Mouse (Mus musculus) adrenal gland, adult 2 months (tissue): ENCODE results near the gene Zfp423. TPM values are rescaled to one million over a fixed set of nuclear protein-coding genes. Genes with fewer than 3 reads are reported as not detected.

Source experiments
- polyA plus RNA-seq: library from polyadenylated mRNA; depleted of rRNA; stranded (reverse); fragments of >200 nt; gene quantifications from 2 replicates; pipeline ENCODE4 v1.2.3, GENCODE M21; 2012; rRNA removed
- total RNA-seq, 2 experiments: library from RNA; stranded (reverse); gene quantifications; 2 replicates each; pipeline ENCODE4 v1.2.3; 2021

Gene Zfp423
- total and polyA plus RNA-seq, 3 experiments, result 17.5 to 28.1 (median 21.4) TPM

Other genes starting within 250 kb of the Zfp423 start
- gene Cnep1r1, start 159.2 kb upstream of the Zfp423 start, total RNA-seq, result 10 to 100 TPM; 30.9 to 37.7 TPM
- 4.8 and 5.1 TPM in 2 replicates for gene Cnep1r1, start 159.2 kb upstream of the Zfp423 start, polyA plus RNA-seq
- gene Heatr3, start 178.3 kb upstream of the Zfp423 start, total RNA-seq, result 10 to 100 TPM; 27.8 to 32.1 TPM
- 13.4 and 14.0 TPM in 2 replicates for gene Heatr3, start 178.3 kb upstream of the Zfp423 start, polyA plus RNA-seq
- 10 to 100 TPM; 24.5 to 29.4 TPM for gene Tent4b, start 239.6 kb upstream of the Zfp423 start, total RNA-seq
- gene Tent4b, start 239.6 kb upstream of the Zfp423 start, polyA plus RNA-seq, result 11.7 and 12.6 TPM in 2 replicates